Mouse (Mus musculus): ENCODE measurements around the gene Arpc2. TPM values are rescaled to one million over a fixed set of nuclear protein-coding genes. Genes with fewer than 3 reads are reported as not detected.

Gene Arpc2
- polyA plus RNA-seq (2012; rRNA removed): 160 and 164 TPM in 2 replicates

GRCm38 (mm10) chr1:74235938-74236589 is at the start of gene Arpc2:
Gene Arpc2 (plus strand): TSS chr1:74236084.

GRCm38 (mm10) chr1:74194445-74194844 is 41.4 kb upstream of the Arpc2 start, which contains the start of gene Cxcr1:
Gene Cxcr1 (minus strand): TSS chr1:74194631.

GRCm38 (mm10) chr1:74278538-74278937 is 42.7 kb downstream of the Arpc2 start, which contains the start of gene Gpbar1:
Gene Gpbar1 (plus strand): TSS chr1:74278550.

GRCm38 (mm10) chr1:74284543-74285160 is 48.8 kb downstream of the Arpc2 start, which contains the start of the genes Aamp and Pnkd:
Gene Aamp (minus strand): TSS chr1:74284738.
Gene Pnkd (plus strand): TSS chr1:74284930.

GRCm38 (mm10) chr1:74305522-74305921 is 69.6 kb downstream of the Arpc2 start, which contains the start of gene Tmbim1:
Gene Tmbim1 (minus strand): TSS chr1:74305622.

Other genes with a start within 250 kb of the Arpc2 start
- 239 and 258 TPM in 2 replicates for gene Tns1, start 111.6 kb upstream of the Arpc2 start, polyA plus RNA-seq (2012; rRNA removed)
- gene Rufy4, start 110.5 kb upstream of the Arpc2 start, polyA plus RNA-seq (2012; rRNA removed): 0.86 and 1.3 TPM in 2 replicates
- gene Cxcr2, start 82.1 kb upstream of the Arpc2 start, polyA plus RNA-seq (2012; rRNA removed): 0.21 and 0.23 TPM in 2 replicates
- not detected in 2 replicates for gene Cxcr1, start 41.5 kb upstream of the Arpc2 start, polyA plus RNA-seq (2012; rRNA removed)
- 3.9 and 4.9 TPM in 2 replicates for gene Gpbar1, start 42.5 kb downstream of the Arpc2 start, polyA plus RNA-seq (2012; rRNA removed)
- 215 and 265 TPM in 2 replicates for gene Aamp, start 48.7 kb downstream of the Arpc2 start, polyA plus RNA-seq (2012; rRNA removed)
- 70.9 and 78.6 TPM in 2 replicates for gene Pnkd, start 48.8 kb downstream of the Arpc2 start, polyA plus RNA-seq (2012; rRNA removed)
- 205 and 273 TPM in 2 replicates for gene Tmbim1, start 69.5 kb downstream of the Arpc2 start, polyA plus RNA-seq (2012; rRNA removed)
- gene Catip, start 126.0 kb downstream of the Arpc2 start, polyA plus RNA-seq (2012; rRNA removed): 7.0 and 7.4 TPM in 2 replicates
- 38.4 and 39.4 TPM in 2 replicates for gene Slc11a1, start 139.1 kb downstream of the Arpc2 start, polyA plus RNA-seq (2012; rRNA removed)
- 176 and 180 TPM in 2 replicates for gene Ctdsp1, start 155.4 kb downstream of the Arpc2 start, polyA plus RNA-seq (2012; rRNA removed)
- gene Vil1, start 173.3 kb downstream of the Arpc2 start, polyA plus RNA-seq (2012; rRNA removed): 1.8 and 2.7 TPM in 2 replicates

All from ovary, adult 2 months (tissue).